Mouse (Mus musculus) bone marrow macrophage, adult 2 months (primary cell): ENCODE results near the gene Rinl.

Experiments
- CTCF ChIP-seq: IDR thresholded peaks from 2 replicates; pipeline ENCODE4 v1.5.1; 2012; ENCODE audit warnings: low read depth, mild to moderate bottlenecking, low read length, moderate library complexity
- POLR2A ChIP-seq: IDR thresholded peaks from 2 replicates; pipeline ENCODE4 v1.6.1; 2012; ENCODE audit warnings: mild to moderate bottlenecking, low read depth, low read length, borderline replicate concordance

GRCm38 (mm10) chr7:28775129-28775528, 13.6 kb upstream of the Rinl start:
- TF ChIP-seq CTCF, result no peak
- TF ChIP-seq POLR2A, result no peak
